In genomic region chr2:130642197-130642660, GRCm38 (mm10) we compare ENCODE assay signal across 8 mouse cellular contexts. TPM values are rescaled to one million over a fixed set of nuclear protein-coding genes. Genes with fewer than 3 reads are reported as not detected.
A peak's percentile ranks its signal among the peaks of the same experiment; 100 is the strongest.
DNase-seq lines count a peak whose midpoint lies in the region; ATAC-seq lines count a peak whose summit lies in the region.

No protein-coding gene starts in this region.

- peaks cover 1% of the 10 kb centered on the region; the same call in 1 of the 2 replicates for H3K27me3 ChIP-seq in lung, embryonic 16.5 days (ENCODE audit: control insufficient read depth, insufficient read depth, low read depth, low read length)
- H3K27me3 ChIP-seq in hindbrain, embryonic 10.5 days (ENCODE audit: insufficient read depth, poor library complexity, severe bottlenecking): peaks cover 49% of the 10 kb centered on the region
- H3K27me3 ChIP-seq in megakaryocyte, embryonic 14.5 days (replicated peaks): peaks cover 46% of the 10 kb centered on the region

- H3K4me2 ChIP-seq in lung, embryonic 16.5 days (ENCODE audit: low read depth, low read length): peak overlapping the region; percentile 96

- H3K4me1 ChIP-seq in lung, embryonic 16.5 days (replicated peaks; ENCODE audit: control insufficient read depth, insufficient read depth, low read length): peaks cover 2% of the 10 kb centered on the region; the same call in 1 of the 2 replicates
- H3K4me1 ChIP-seq in hindbrain, embryonic 10.5 days (replicated peaks): peaks cover 24% of the 10 kb centered on the region
- H3K4me1 ChIP-seq in megakaryocyte, embryonic 14.5 days: peaks cover 17% of the 10 kb centered on the region

- no peak overlapping the region for H3K27ac ChIP-seq in lung, embryonic 16.5 days (ENCODE audit: low read length)
- peak overlapping the region; percentile 87 for H3K27ac ChIP-seq in hindbrain, embryonic 10.5 days

- intact Hi-C loops in left cerebral cortex, postnatal 4 days (cut with DNase I): no loop called here

- H3K9me3 ChIP-seq in lung, embryonic 16.5 days (ENCODE audit: control insufficient read depth, low read length): no peaks in the 10 kb centered on the region
- H3K9me3 ChIP-seq in hindbrain, embryonic 10.5 days: no peaks in the 10 kb centered on the region
- no peaks in the 10 kb centered on the region for H3K9me3 ChIP-seq in megakaryocyte, embryonic 14.5 days

- ATAC-seq in lung, embryonic 16.5 days (ENCODE audit: low read depth): peak; percentile 46

- H3K36me3 ChIP-seq in lung, embryonic 16.5 days (ENCODE audit: control insufficient read depth, insufficient read depth, low read length): no peaks in the 10 kb centered on the region
- H3K36me3 ChIP-seq in hindbrain, embryonic 10.5 days: no peaks in the 10 kb centered on the region
- H3K36me3 ChIP-seq in megakaryocyte, embryonic 14.5 days (replicated peaks; ENCODE audit: low read length): peaks cover 2% of the 10 kb centered on the region

- H3K4me3 ChIP-seq in lung, embryonic 16.5 days (ENCODE audit: low read length): peak overlapping the region; percentile 68
- peak overlapping the region; percentile 73 for H3K4me3 ChIP-seq in hindbrain, embryonic 10.5 days
- H3K4me3 ChIP-seq in megakaryocyte, embryonic 14.5 days (replicated peaks): peak overlapping the region; percentile 93

- peak overlapping the region; percentile 76 for H3K9ac ChIP-seq in lung, embryonic 16.5 days (ENCODE audit: low read length)

- peak; percentile 72 for DNase-seq in cerebellum, adult 11-12 months
- DNase-seq in cerebellum, postnatal 10 days: no peak
- no peak for DNase-seq in lung, postnatal 25 days (ENCODE audit: low spot score)
- peak; percentile 23 for DNase-seq in hindbrain, embryonic 10.5 days (ENCODE audit: low spot score)
- DNase-seq in ovary, postnatal 10 days (ENCODE audit: low spot score): no peak
- DNase-seq in left cerebral cortex, postnatal 4 days: no peak

- 0% methylated on average over 22 of the region's 27 CpGs for WGBS in lung, embryonic 16.5 days
- WGBS in hindbrain, embryonic 10.5 days: 1% methylated on average over 27 of the region's 27 CpGs

RNA-seq across cellular contexts. Expression of gene Lzts3, which starts 0.4 kb away (rescaled TPM):
- 2.6 and 3.1 TPM in 2 replicates for polyA plus RNA-seq in lung, embryonic 16.5 days (2015; fragmentation: Nextera tagmentation; extraction: Ambion mirVana)
- 3.2 and 4.3 TPM in 2 replicates for polyA plus RNA-seq in hindbrain, embryonic 10.5 days (2016; fragmentation: Nextera tagmentation; extraction: Ambion mirVana)
- 0.46 TPM in 1 of 2 replicates, not detected in the other for polyA plus RNA-seq in megakaryocyte, embryonic 14.5 days (2012; ENCODE audit: insufficient read depth, low replicate concordance)
- total RNA-seq in left cerebral cortex, postnatal 4 days (2021): 10 to 100 TPM; 29.0 to 34.9 TPM

RNA-seq across cellular contexts. Expression of gene Ubox5, which starts 12.4 kb away (rescaled TPM):
- polyA plus RNA-seq in lung, embryonic 16.5 days (2015; fragmentation: Nextera tagmentation; extraction: Ambion mirVana): 9.0 and 10.8 TPM in 2 replicates
- 19.4 and 19.8 TPM in 2 replicates for polyA plus RNA-seq in hindbrain, embryonic 10.5 days (2016; fragmentation: Nextera tagmentation; extraction: Ambion mirVana)
- 1.8 and 1.9 TPM in 2 replicates for polyA plus RNA-seq in megakaryocyte, embryonic 14.5 days (2012; ENCODE audit: insufficient read depth, low replicate concordance)
- total RNA-seq in left cerebral cortex, postnatal 4 days (2021): 1 to 10 TPM; 8.8 to 9.1 TPM

RNA-seq across cellular contexts. Expression of gene Fastkd5, which starts 12.4 kb away (rescaled TPM):
- polyA plus RNA-seq in lung, embryonic 16.5 days (2015; fragmentation: Nextera tagmentation; extraction: Ambion mirVana): 15.4 and 16.6 TPM in 2 replicates
- 17.7 and 19.5 TPM in 2 replicates for polyA plus RNA-seq in hindbrain, embryonic 10.5 days (2016; fragmentation: Nextera tagmentation; extraction: Ambion mirVana)
- polyA plus RNA-seq in megakaryocyte, embryonic 14.5 days (2012; ENCODE audit: insufficient read depth, low replicate concordance): 0.94 TPM in 1 of 2 replicates, not detected in the other
- total RNA-seq in left cerebral cortex, postnatal 4 days (2021): 1 to 10 TPM; 7.8 to 9.7 TPM

RNA-seq across cellular contexts. Expression of gene Ddrgk1, which starts 22.2 kb away (rescaled TPM):
- polyA plus RNA-seq in lung, embryonic 16.5 days (2015; fragmentation: Nextera tagmentation; extraction: Ambion mirVana): 64.9 and 65.7 TPM in 2 replicates
- 47.1 and 50.7 TPM in 2 replicates for polyA plus RNA-seq in hindbrain, embryonic 10.5 days (2016; fragmentation: Nextera tagmentation; extraction: Ambion mirVana)
- 85.4 and 105 TPM in 2 replicates for polyA plus RNA-seq in megakaryocyte, embryonic 14.5 days (2012; ENCODE audit: insufficient read depth, low replicate concordance)
- total RNA-seq in left cerebral cortex, postnatal 4 days (2021): 10 to 100 TPM; 56.3 to 68.9 TPM

RNA-seq across cellular contexts. Expression of gene Itpa, which starts 25.2 kb away (rescaled TPM):
- 91.6 and 95.9 TPM in 2 replicates for polyA plus RNA-seq in lung, embryonic 16.5 days (2015; fragmentation: Nextera tagmentation; extraction: Ambion mirVana)
- polyA plus RNA-seq in hindbrain, embryonic 10.5 days (2016; fragmentation: Nextera tagmentation; extraction: Ambion mirVana): 148 and 151 TPM in 2 replicates
- 8.6 and 10.1 TPM in 2 replicates for polyA plus RNA-seq in megakaryocyte, embryonic 14.5 days (2012; ENCODE audit: insufficient read depth, low replicate concordance)
- 10 to 100 TPM; 48.3 to 48.7 TPM for total RNA-seq in left cerebral cortex, postnatal 4 days (2021)

Comparison
In these comparisons a context has a peak if more than half of its experiments do, and no peak if none do; other contexts are left out.
1. DNase-seq: peak in cerebellum, adult 11-12 months (single experiment) and hindbrain, embryonic 10.5 days (single experiment); none in cerebellum, postnatal 10 days (0 of 2), lung, postnatal 25 days (single experiment), ovary, postnatal 10 days (single experiment) and left cerebral cortex, postnatal 4 days (single experiment).
2. Peak in every context shown above with its lines, with median percentiles within 50 percentile points of each other: H3K4me3 ChIP-seq.